18 mouse cellular contexts compared by ENCODE assay signal in genomic region chr14:108209246-108209645, GRCm38 (mm10).
"Had no signal": no experiment of that assay in that cellular context is flagged by ENCODE, and none has a peak within 500 bp of the region (broad histone marks: within the 10 kb centered on the region; RNA-seq: fewer than 3 reads in every experiment).

No protein-coding gene starts in this region.

- H3K4me2 ChIP-seq: lung, embryonic 14.5 days; midbrain, embryonic 11.5 days; midbrain, embryonic 13.5 days; midbrain, embryonic 15.5 days; neural tube, embryonic 13.5 days; neural tube, embryonic 15.5 days; stomach, embryonic 15.5 days had no signal

- ATAC-seq: midbrain, embryonic 13.5 days; midbrain, embryonic 15.5 days had no signal

- H3K27ac ChIP-seq: midbrain, embryonic 13.5 days; midbrain, embryonic 15.5 days; neural tube, embryonic 13.5 days; neural tube, embryonic 15.5 days; stomach, embryonic 15.5 days; stomach, postnatal 0 days had no signal

- H3K4me1 ChIP-seq: midbrain, embryonic 13.5 days; midbrain, embryonic 15.5 days; neural tube, embryonic 13.5 days; neural tube, embryonic 15.5 days; stomach, embryonic 15.5 days had no signal

- H3K9me3 ChIP-seq: midbrain, embryonic 13.5 days; midbrain, embryonic 15.5 days; neural tube, embryonic 13.5 days; neural tube, embryonic 15.5 days; stomach, embryonic 15.5 days had no signal

- DNase-seq: lung, adult 18-20 months; lung, embryonic 14.5 days; lung, postnatal 10 days; lung, postnatal 4 days; retina, postnatal 1 day; right cerebral cortex, adult 18-20 months; right cerebral cortex, postnatal 14 days; thymus, adult 2 months; thymus, postnatal 25 days; thymus, postnatal 4 days had no signal

- H3K4me3 ChIP-seq: midbrain, embryonic 13.5 days; midbrain, embryonic 15.5 days; myocyte; neural tube, embryonic 13.5 days; neural tube, embryonic 15.5 days; stomach, embryonic 15.5 days had no signal

- H3K27me3 ChIP-seq: midbrain, embryonic 13.5 days; midbrain, embryonic 15.5 days; neural tube, embryonic 13.5 days; neural tube, embryonic 15.5 days; stomach, embryonic 15.5 days had no signal

- H3K36me3 ChIP-seq: midbrain, embryonic 13.5 days; midbrain, embryonic 15.5 days; neural tube, embryonic 13.5 days; neural tube, embryonic 15.5 days; stomach, embryonic 15.5 days had no signal

- H3K9ac ChIP-seq: lung, embryonic 14.5 days; midbrain, embryonic 13.5 days; midbrain, embryonic 15.5 days; neural tube, embryonic 13.5 days; neural tube, embryonic 15.5 days; stomach, embryonic 15.5 days had no signal
